Mouse (Mus musculus): ENCODE data around the gene Cnfn. TPM values are rescaled to one million over a fixed set of nuclear protein-coding genes. Genes with fewer than 3 reads are reported as not detected.

The Cnfn gene
- polyA plus RNA-seq, 1 experiment from 2014 or later: not detected

- ATAC-seq (peak; percentile 42), DNase-seq (ENCODE audit: low read depth, low spot score) (no peak)
- ChIA-PET CTCF (interaction anchor here (0.7 to 2.9 kb wide), 4 partner anchors 9 to 22 kb away, joined by 3 to 15 read pairs (median 3); no protein-coding TSS in a partner anchor), POLR2A (no interaction called here)
- no peak for TF ChIP-seq CTCF (IDR thresholded peaks at IDR 0.05)
- in situ Hi-C loops (cut with MboI; ENCODE audit: low pct_unique_long_range_greater_than_20kb): no loop called here
- no peaks in the 10 kb centered on the region for H3K27me3 ChIP-seq
Observed at GRCm38 (mm10) chr7:25381284-25381680, 11.8 kb upstream of the Cnfn start.

- ChIA-PET CTCF (interaction anchor here (0.7 to 2.9 kb wide), 8 partner anchors 10 to 27 kb away, joined by 3 to 15 read pairs (median 4); no protein-coding TSS in a partner anchor), POLR2A (no interaction called here)
- TF ChIP-seq CTCF (IDR thresholded peaks at IDR 0.05): no peak
- H3K27me3 ChIP-seq: no peaks in the 10 kb centered on the region
- in situ Hi-C loops (cut with MboI; ENCODE audit: low pct_unique_long_range_greater_than_20kb): no loop called here
- no peak for ATAC-seq
- DNase-seq (ENCODE audit: low read depth, low spot score): no peak
Observed at GRCm38 (mm10) chr7:25380392-25381283, 11.1 kb upstream of the Cnfn start.

- DNase-seq (ENCODE audit: low read depth, low spot score) (no peak), ATAC-seq (no peak)
- POLR2A ChIA-PET: no interaction called here
- H3K27me3 ChIP-seq: no peaks in the 10 kb centered on the region
- CTCF ChIA-PET: interaction anchor here (1.0 to 2.0 kb wide), 11 partner anchors 9 to 63 kb away, joined by 3 to 14 read pairs (median 4); partner anchors contain the start of gene Megf8
- TF ChIP-seq CTCF (IDR thresholded peaks at IDR 0.05): no peak
- in situ Hi-C loops (cut with MboI; ENCODE audit: low pct_unique_long_range_greater_than_20kb): no loop called here
Observed at GRCm38 (mm10) chr7:25379551-25380351, 10.2 kb upstream of the Cnfn start.

- DNase-seq (ENCODE audit: low read depth, low spot score): no peak
- H3K27me3 ChIP-seq: no peaks in the 10 kb centered on the region
- ChIA-PET CTCF (interaction anchor here (1.0 to 2.0 kb wide), 13 partner anchors 7 to 62 kb away, joined by 3 to 14 read pairs (median 4); partner anchors contain the start of gene Megf8), POLR2A (interaction anchor here (1.7 kb wide), 1 partner anchor 19 kb away, joined by 4 read pairs; no protein-coding TSS in a partner anchor)
- in situ Hi-C loops (cut with MboI; ENCODE audit: low pct_unique_long_range_greater_than_20kb): no loop called here
- no peak for TF ChIP-seq CTCF (IDR thresholded peaks at IDR 0.05)
- ATAC-seq: no peak
Observed at GRCm38 (mm10) chr7:25378181-25379100, 8.9 kb upstream of the Cnfn start.

GRCm38 (mm10) chr7:25377100-25377700 lies 7.7 kb upstream of the Cnfn start:
- ATAC-seq (peak; percentile 23), DNase-seq (ENCODE audit: low read depth, low spot score) (no peak)

GRCm38 (mm10) chr7:25376556-25376955 lies 7.0 kb upstream of the Cnfn start:
- H3K27me3 ChIP-seq: no peaks in the 10 kb centered on the region
- ChIA-PET CTCF (interaction anchor here (1.0 to 1.5 kb wide), 5 partner anchors 10 to 29 kb away, joined by 3 to 5 read pairs (median 3); no protein-coding TSS in a partner anchor), POLR2A (interaction anchor here (0.6 to 1.2 kb wide), 2 partner anchors 14 to 22 kb away, joined by 3 to 4 read pairs; no protein-coding TSS in a partner anchor)
- ATAC-seq: no peak
- in situ Hi-C loops (cut with MboI; ENCODE audit: low pct_unique_long_range_greater_than_20kb): no loop called here
- TF ChIP-seq CTCF (IDR thresholded peaks at IDR 0.05): no peak
- DNase-seq (ENCODE audit: low read depth, low spot score): no peak

More at GRCm38 (mm10) chr7:25377100-25377700, 7.7 kb upstream of the Cnfn start:
- in situ Hi-C loops (cut with MboI; ENCODE audit: low pct_unique_long_range_greater_than_20kb): no loop called here
- POLR2A ChIA-PET: interaction anchor here (1.2 to 1.7 kb wide), 2 partner anchors 13 to 20 kb away, joined by 3 to 4 read pairs; no protein-coding TSS in a partner anchor
- CTCF ChIA-PET: interaction anchor here (1.0 to 1.5 kb wide), 5 partner anchors 9 to 30 kb away, joined by 3 to 5 read pairs (median 3); no protein-coding TSS in a partner anchor
- H3K27me3 ChIP-seq: no peaks in the 10 kb centered on the region
- TF ChIP-seq CTCF (IDR thresholded peaks at IDR 0.05): no peak

- POLR2A ChIA-PET: no interaction called here
- H3K27me3 ChIP-seq: no peaks in the 10 kb centered on the region
- ATAC-seq (no peak), DNase-seq (ENCODE audit: low read depth, low spot score) (no peak)
- no peak for TF ChIP-seq CTCF (IDR thresholded peaks at IDR 0.05)
- CTCF ChIA-PET: interaction anchor here (0.6 kb wide), 1 partner anchor 28 kb away, joined by 3 read pairs; no protein-coding TSS in a partner anchor
- in situ Hi-C loops (cut with MboI; ENCODE audit: low pct_unique_long_range_greater_than_20kb): no loop called here
Observed at GRCm38 (mm10) chr7:25372441-25372840, 2.9 kb upstream of the Cnfn start.

GRCm38 (mm10) chr7:25368333-25368732 lies 1.2 kb downstream of the Cnfn start:
- DNase-seq (ENCODE audit: low read depth, low spot score) (no peak), ATAC-seq (no peak)
- in situ Hi-C loops (cut with MboI; ENCODE audit: low pct_unique_long_range_greater_than_20kb): no loop called here
- TF ChIP-seq CTCF (IDR thresholded peaks at IDR 0.05): no peak
- ChIA-PET CTCF (no interaction called here), POLR2A (no interaction called here)
- no peaks in the 10 kb centered on the region for H3K27me3 ChIP-seq

GRCm38 (mm10) chr7:25367632-25368293 lies 1.8 kb downstream of the Cnfn start:
- CTCF ChIA-PET: no interaction called here
- in situ Hi-C loops (cut with MboI; ENCODE audit: low pct_unique_long_range_greater_than_20kb): no loop called here
- no peak for TF ChIP-seq CTCF (IDR thresholded peaks at IDR 0.05)
- POLR2A ChIA-PET: no interaction called here
- DNase-seq (ENCODE audit: low read depth, low spot score): no peak
- ATAC-seq: no peak
- H3K27me3 ChIP-seq: no peaks in the 10 kb centered on the region

Data from Patski (cell line).